Mouse (Mus musculus) testis, adult 2 months (tissue): ENCODE data around the gene Sox21.

ENCODE experiments used
- CTCF ChIP-seq: fragments of 200-500 bp; IDR thresholded peaks from 2 replicates; pipeline ENCODE4 v1.5.1; 2012; ENCODE audit warnings: low read depth, mild to moderate bottlenecking, inconsistent platforms, low read length, moderate library complexity; ENCODE audit not compliant: control insufficient read depth, insufficient read depth, insufficient replicate concordance
- POLR2A ChIP-seq: fragments of 200-500 bp; IDR thresholded peaks from 2 replicates; pipeline ENCODE4 v1.6.1; 2012; ENCODE audit warnings: low read depth, mild to moderate bottlenecking, inconsistent platforms, low read length, moderate library complexity; ENCODE audit not compliant: control insufficient read depth

DNA sequence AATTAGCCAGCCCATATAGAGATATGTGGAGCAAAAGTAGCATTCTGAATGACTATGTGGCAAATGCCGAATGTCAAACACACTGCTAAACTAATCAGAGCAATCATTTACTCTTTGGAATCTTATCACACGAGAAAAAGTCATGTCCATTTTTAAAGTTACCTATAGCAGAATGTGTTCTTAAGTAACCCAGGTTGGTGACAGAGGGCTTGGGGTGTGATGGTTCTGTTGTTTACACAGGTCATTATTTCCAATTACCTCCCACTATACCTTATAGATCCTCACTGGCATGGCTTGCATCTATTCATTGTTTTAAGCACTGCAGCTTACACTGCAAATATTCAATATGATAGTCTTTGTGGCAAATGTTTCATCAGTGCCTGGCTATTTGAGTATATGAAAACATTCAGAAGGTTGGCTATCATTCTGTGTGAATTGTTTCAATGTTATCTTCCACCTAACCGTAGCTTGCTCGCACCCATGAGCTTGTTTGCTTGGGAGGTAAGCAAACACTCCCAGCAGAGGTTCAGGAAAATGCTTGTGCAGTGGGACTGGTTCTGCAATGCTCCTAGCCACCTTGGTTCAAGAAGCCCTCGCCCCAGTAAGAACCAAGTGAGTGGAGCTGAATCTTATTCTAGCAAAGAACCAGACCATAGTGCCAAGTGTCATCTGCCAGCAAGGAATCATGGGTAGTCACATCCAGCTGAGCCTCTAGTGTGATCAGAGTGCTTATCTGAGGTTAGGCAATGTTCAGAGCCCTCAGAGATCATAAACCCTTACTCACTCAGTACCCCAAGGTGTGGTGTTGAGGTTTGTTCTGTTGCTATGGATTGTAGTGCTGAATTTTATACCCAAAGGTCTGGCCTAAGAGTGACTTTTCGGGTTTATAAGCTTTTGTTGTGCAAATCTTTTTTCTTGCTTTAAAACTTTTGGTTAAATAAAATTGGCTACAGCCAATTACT is 36.0 kb upstream of the Sox21 start:
- TF ChIP-seq CTCF (no peak), POLR2A (no peak)
